Mouse (Mus musculus) E14TG2a.4 (cell line): ENCODE results near the gene Dnajc6.

Experiments
- H3K27me3 ChIP-seq: 2 replicates; pipeline ENCODE4 v1.6.1; 2014; ENCODE audit warnings: low read length, control low read depth; ENCODE audit not compliant: insufficient read depth
- H3K36me3 ChIP-seq: 2 replicates; pipeline ENCODE4 v1.6.1; 2014; ENCODE audit warnings: low read length, control low read depth; ENCODE audit not compliant: insufficient read depth
- H3K4me1 ChIP-seq: replicated peaks from 2 replicates; pipeline ENCODE4 v1.6.1; 2014; ENCODE audit warnings: low read depth, low read length, control low read depth
- H3K4me3 ChIP-seq: replicated peaks from 2 replicates; pipeline ENCODE4 v1.5.1; 2014; ENCODE audit warnings: mild to moderate bottlenecking, low read length
- H3K9me3 ChIP-seq: 2 replicates; pipeline ENCODE4 v1.6.1; 2014; ENCODE audit warnings: low read length, control low read depth
- CTCF ChIP-seq: conservative IDR thresholded peaks from 2 replicates; pipeline ENCODE4 v1.5.1; 2014; ENCODE audit warnings: low read length
- NANOG ChIP-seq: IDR thresholded peaks from 2 replicates; pipeline ENCODE4 v1.6.1; 2014; ENCODE audit warnings: borderline replicate concordance, low read length, mixed read lengths
- POU5F1 ChIP-seq: IDR thresholded peaks from 2 replicates; pipeline ENCODE4 v1.6.1; 2014; ENCODE audit warnings: low read length, borderline replicate concordance

Dnajc6 gene

GRCm38 (mm10) chr4:101459358-101459757, 37.1 kb upstream of the Dnajc6 start:
- TF ChIP-seq POU5F1: no peak
- no peak for TF ChIP-seq CTCF
- no peak for TF ChIP-seq NANOG
- Histone ChIP-seq H3K9me3 (no peaks in the 10 kb centered on the region), H3K4me3 (no peak overlapping the region), H3K4me1 (peaks cover 36% of the 10 kb centered on the region), H3K27me3 (no peaks in the 10 kb centered on the region), H3K36me3 (peaks cover 81% of the 10 kb centered on the region)

DNA sequence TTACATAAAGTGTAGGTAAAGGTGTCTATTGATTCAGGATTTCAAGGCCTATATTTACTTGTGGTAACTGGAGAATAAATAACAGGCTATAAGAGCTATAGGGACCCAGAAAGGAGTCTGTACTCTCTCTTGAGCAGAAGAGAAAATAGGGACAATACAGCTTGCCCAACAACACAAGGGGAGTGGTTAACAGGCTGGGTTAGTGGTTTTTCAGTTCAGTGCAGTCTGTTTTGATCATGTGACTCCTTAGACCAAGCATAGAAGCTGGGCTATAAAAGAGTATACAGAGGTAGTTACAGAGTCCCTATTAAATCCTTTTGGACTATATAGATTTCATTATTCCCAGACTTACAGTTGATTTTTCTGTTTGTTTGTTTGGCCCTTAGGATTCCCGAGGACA, 36.3 kb upstream of the Dnajc6 start:
- H3K4me1 ChIP-seq: peaks cover 35% of the 10 kb centered on the region
- H3K9me3 ChIP-seq: no peaks in the 10 kb centered on the region
- H3K36me3 ChIP-seq: peaks cover 82% of the 10 kb centered on the region
- no peak overlapping the region for H3K4me3 ChIP-seq
- TF ChIP-seq CTCF (no peak), NANOG (no peak), POU5F1 (no peak)
- no peaks in the 10 kb centered on the region for H3K27me3 ChIP-seq

GRCm38 (mm10) chr4:101462065-101462464, 34.4 kb upstream of the Dnajc6 start:
- Histone ChIP-seq H3K9me3 (no peaks in the 10 kb centered on the region), H3K4me3 (no peak overlapping the region), H3K27me3 (no peaks in the 10 kb centered on the region), H3K4me1 (peaks cover 33% of the 10 kb centered on the region), H3K36me3 (peaks cover 87% of the 10 kb centered on the region)
- TF ChIP-seq CTCF (no peak), POU5F1 (no peak), NANOG (no peak)

- H3K9me3 ChIP-seq: no peaks in the 10 kb centered on the region
- no peak for TF ChIP-seq NANOG
- no peak for TF ChIP-seq POU5F1
- TF ChIP-seq CTCF: no peak
Measured at GRCm38 (mm10) chr4:101466264-101466663, 30.2 kb upstream of the Dnajc6 start.

GRCm38 (mm10) chr4:101469242-101469641, 27.2 kb upstream of the Dnajc6 start:
- Histone ChIP-seq H3K4me1 (peaks cover 39% of the 10 kb centered on the region), H3K36me3 (peaks cover 33% of the 10 kb centered on the region), H3K4me3 (no peak overlapping the region), H3K9me3 (no peaks in the 10 kb centered on the region), H3K27me3 (no peaks in the 10 kb centered on the region)
- no peak for TF ChIP-seq NANOG
- TF ChIP-seq POU5F1: no peak
- TF ChIP-seq CTCF: no peak

More at GRCm38 (mm10) chr4:101466264-101466663, 30.2 kb upstream of the Dnajc6 start:
- Histone ChIP-seq H3K27me3 (no peaks in the 10 kb centered on the region), H3K4me1 (peaks cover 30% of the 10 kb centered on the region), H3K4me3 (no peak overlapping the region), H3K36me3 (peaks cover 58% of the 10 kb centered on the region)

DNA sequence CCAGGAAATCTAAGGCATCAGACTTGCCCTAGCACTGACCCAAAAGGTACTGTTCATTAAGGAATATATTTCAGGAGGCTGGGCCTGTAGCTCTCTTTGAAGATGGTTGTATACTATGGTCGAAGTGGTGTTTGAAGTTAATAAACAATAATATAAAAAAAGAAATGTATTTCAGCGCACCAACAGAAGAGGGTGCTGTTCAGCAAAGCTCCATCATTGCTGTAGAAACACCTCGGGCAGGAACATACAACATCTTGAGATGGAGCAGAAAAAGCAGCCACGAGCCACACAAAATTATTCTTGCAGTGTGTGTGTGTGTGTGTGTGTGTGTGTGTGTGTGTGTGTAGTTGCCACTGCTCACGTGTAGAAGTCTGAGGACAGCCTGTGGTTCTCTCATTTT, 25.9 kb upstream of the Dnajc6 start:
- Histone ChIP-seq H3K4me3 (no peak overlapping the region), H3K36me3 (peaks cover 20% of the 10 kb centered on the region), H3K9me3 (no peaks in the 10 kb centered on the region), H3K4me1 (peaks cover 30% of the 10 kb centered on the region), H3K27me3 (no peaks in the 10 kb centered on the region)
- peak; percentile 43 for TF ChIP-seq CTCF
- no peak for TF ChIP-seq POU5F1
- TF ChIP-seq NANOG: no peak

DNA sequence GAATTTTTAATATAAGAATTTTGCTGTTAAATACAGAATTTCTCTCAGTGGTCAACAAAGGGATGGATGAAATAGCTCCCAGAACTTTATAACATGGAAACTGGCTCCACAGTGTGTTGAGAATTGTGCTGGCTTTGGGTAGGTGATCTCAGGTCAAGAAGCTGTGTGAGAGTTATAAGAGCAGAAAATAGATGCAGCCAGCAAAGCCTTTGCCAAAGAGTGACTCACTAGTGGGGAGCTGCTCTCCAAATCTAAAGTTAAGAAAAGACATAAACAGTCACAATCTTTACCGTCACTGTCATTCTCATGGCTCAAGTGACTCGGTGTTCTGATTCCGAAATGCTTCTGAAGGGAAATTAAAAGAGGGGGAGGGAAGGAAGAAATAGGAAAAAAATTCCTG, 23.7 kb upstream of the Dnajc6 start:
- no peak for TF ChIP-seq POU5F1
- no peak for TF ChIP-seq NANOG
- TF ChIP-seq CTCF: no peak
- Histone ChIP-seq H3K4me1 (peaks cover 17% of the 10 kb centered on the region), H3K27me3 (no peaks in the 10 kb centered on the region), H3K36me3 (no peaks in the 10 kb centered on the region), H3K4me3 (no peak overlapping the region), H3K9me3 (no peaks in the 10 kb centered on the region)

- Histone ChIP-seq H3K36me3 (no peaks in the 10 kb centered on the region), H3K9me3 (peaks cover 18% of the 10 kb centered on the region), H3K4me3 (no peak overlapping the region), H3K27me3 (peaks cover 3% of the 10 kb centered on the region), H3K4me1 (peaks cover 23% of the 10 kb centered on the region)
- TF ChIP-seq POU5F1 (no peak), CTCF (no peak), NANOG (no peak)
Measured at GRCm38 (mm10) chr4:101490320-101490917, 6.0 kb upstream of the Dnajc6 start.

GRCm38 (mm10) chr4:101491704-101492103, 4.7 kb upstream of the Dnajc6 start:
- Histone ChIP-seq H3K9me3 (peaks cover 15% of the 10 kb centered on the region), H3K4me1 (peaks cover 31% of the 10 kb centered on the region), H3K36me3 (no peaks in the 10 kb centered on the region), H3K27me3 (peaks cover 12% of the 10 kb centered on the region), H3K4me3 (no peak overlapping the region)
- no peak for TF ChIP-seq CTCF
- TF ChIP-seq POU5F1: no peak
- TF ChIP-seq NANOG: no peak
